Mouse (Mus musculus) brain, embryonic 14.5 days (tissue): ENCODE results near the gene Eppin.

ENCODE experiments used
- CTCF ChIP-seq: fragments of 200-500 bp; IDR thresholded peaks from 2 replicates; pipeline ENCODE4 v1.5.1; 2012; ENCODE audit warnings: inconsistent platforms, mild to moderate bottlenecking, moderate library complexity, borderline replicate concordance; ENCODE audit not compliant: insufficient read depth, insufficient read length; ENCODE audit errors: extremely low read depth
- POLR2A ChIP-seq: fragments of 200-500 bp; IDR thresholded peaks from 2 replicates; pipeline ENCODE4 v1.6.1; 2012; ENCODE audit warnings: mild to moderate bottlenecking, inconsistent platforms, borderline replicate concordance; ENCODE audit not compliant: poor library complexity, insufficient read depth, insufficient read length, severe bottlenecking; ENCODE audit errors: extremely low read depth

- TF ChIP-seq POLR2A = no peak
- TF ChIP-seq CTCF = no peak
Measured at GRCm38 (mm10) chr2:164641129-164641528, 47.7 kb upstream of the Eppin start.
